Mouse (Mus musculus): ENCODE data around the gene Olfr497. TPM values are rescaled to one million over a fixed set of nuclear protein-coding genes. Genes with fewer than 3 reads are reported as not detected.

Olfr497 gene
- not detected in 2 replicates for polyA plus RNA-seq (2015; fragmentation: Nextera tagmentation; extraction: Ambion mirVana)

DNA sequence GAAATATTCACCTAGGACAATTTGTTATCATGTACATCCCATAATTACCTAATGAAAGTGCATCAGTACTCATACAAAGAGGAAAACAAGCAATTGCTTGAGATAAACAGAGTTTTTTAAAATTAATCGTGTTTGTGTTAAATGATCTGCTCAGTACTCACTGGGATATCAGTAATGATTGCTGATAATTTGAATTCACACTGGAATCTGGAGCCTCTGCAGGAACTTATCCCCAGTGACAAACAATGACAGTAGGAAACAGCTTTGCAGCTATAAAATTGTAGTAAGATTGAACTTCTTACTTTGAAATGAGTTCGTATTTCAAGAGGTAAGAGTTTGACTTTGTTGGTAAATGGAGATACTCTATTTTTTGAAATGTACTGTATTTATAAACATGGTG is at the start of gene Olfr497:
TSS of gene Olfr497 (plus strand) at position 301 of the 400 bp plus-strand sequence.
- H3K27ac ChIP-seq (replicated peaks): no peak within 1 kb of the TSS
- no peak within 1 kb of the TSS for H3K4me2 ChIP-seq (replicated peaks)
- no peaks in the 10 kb centered on the region for H3K27me3 ChIP-seq
- H3K36me3 ChIP-seq: no peaks in the 10 kb centered on the region
- H3K4me3 ChIP-seq: no peak within 1 kb of the TSS
- H3K4me1 ChIP-seq: no peaks in the 10 kb centered on the region
- WGBS: 84% methylated on average over 2 of the region's 2 CpGs
- no peak for ATAC-seq (replicated peaks)
- no peak within 1 kb of the TSS for H3K9ac ChIP-seq (replicated peaks)
- H3K9me3 ChIP-seq: no peaks in the 10 kb centered on the region

DNA sequence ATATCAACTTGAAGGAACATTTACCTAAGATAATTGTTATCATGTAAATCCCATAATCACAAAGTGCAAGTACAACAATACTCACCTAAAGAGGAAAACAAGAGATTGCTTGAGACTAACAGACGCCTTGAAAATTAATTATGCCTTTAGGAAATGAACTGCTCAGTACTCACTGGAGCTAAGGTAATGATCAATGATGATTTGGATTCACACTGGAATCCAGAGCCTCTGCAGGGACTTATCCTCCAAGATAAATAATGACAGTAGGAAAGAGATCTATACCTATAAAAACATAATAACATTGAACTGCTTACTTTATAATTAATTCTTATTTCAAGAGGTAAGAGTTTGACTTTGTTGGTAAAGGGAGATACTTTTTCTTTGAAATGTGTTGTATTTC is 27.4 kb upstream of the Olfr497 start, which contains the start of gene Olfr495:
TSS of gene Olfr495 (plus strand) at position 301 of the 400 bp plus-strand sequence.
- H3K9ac ChIP-seq (replicated peaks): no peak within 1 kb of the TSS
- H3K9me3 ChIP-seq: no peaks in the 10 kb centered on the region
- WGBS: 72% methylated on average over 1 of the region's 1 CpGs
- no peaks in the 10 kb centered on the region for H3K36me3 ChIP-seq
- H3K27ac ChIP-seq (replicated peaks): no peak within 1 kb of the TSS
- no peaks in the 10 kb centered on the region for H3K4me1 ChIP-seq
- no peak within 1 kb of the TSS for H3K4me2 ChIP-seq (replicated peaks)
- no peak for ATAC-seq (replicated peaks)
- no peak within 1 kb of the TSS for H3K4me3 ChIP-seq
- H3K27me3 ChIP-seq: no peaks in the 10 kb centered on the region

DNA sequence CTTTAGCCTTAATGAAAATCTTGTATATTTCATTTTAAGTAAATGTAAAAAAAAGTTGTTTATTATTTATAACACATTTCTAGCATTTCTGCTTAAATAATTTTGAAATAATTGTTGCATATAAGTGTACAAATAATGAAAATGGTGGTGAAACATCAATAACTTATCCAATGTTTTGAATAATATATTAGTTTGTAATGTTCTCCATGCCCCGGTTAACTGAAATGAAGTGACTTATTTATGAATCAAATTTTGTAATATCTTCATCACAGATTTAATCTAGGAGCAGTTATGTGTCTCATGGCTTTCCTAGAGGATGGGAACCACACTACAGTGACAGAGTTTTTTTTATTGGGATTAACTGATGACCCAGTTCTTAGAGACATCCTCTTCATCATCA is 44.8 kb downstream of the Olfr497 start, which contains the start of gene Olfr498:
TSS of gene Olfr498 (plus strand) at position 301 of the 400 bp plus-strand sequence.
- Histone ChIP-seq H3K4me3 (no peak within 1 kb of the TSS), H3K36me3 (no peaks in the 10 kb centered on the region), H3K9ac (replicated peaks) (no peak within 1 kb of the TSS), H3K27ac (replicated peaks) (no peak within 1 kb of the TSS), H3K27me3 (no peaks in the 10 kb centered on the region), H3K4me1 (no peaks in the 10 kb centered on the region), H3K9me3 (no peaks in the 10 kb centered on the region), H3K4me2 (replicated peaks) (no peak within 1 kb of the TSS)
- ATAC-seq (replicated peaks): no peak
- 84% methylated on average over 1 of the region's 1 CpGs for WGBS

Other genes starting within 250 kb of the Olfr497 start
- gene Olfr486, start 247.7 kb upstream of the Olfr497 start, polyA plus RNA-seq (2015; fragmentation: Nextera tagmentation; extraction: Ambion mirVana): not detected in 2 replicates
- not detected in 2 replicates for gene Olfr487, start 205.8 kb upstream of the Olfr497 start, polyA plus RNA-seq (2015; fragmentation: Nextera tagmentation; extraction: Ambion mirVana)
- gene Olfr488, start 162.1 kb upstream of the Olfr497 start, polyA plus RNA-seq (2015; fragmentation: Nextera tagmentation; extraction: Ambion mirVana): not detected in 2 replicates
- gene Olfr490, start 131.5 kb upstream of the Olfr497 start, polyA plus RNA-seq (2015; fragmentation: Nextera tagmentation; extraction: Ambion mirVana): not detected in 2 replicates
- not detected in 2 replicates for gene Olfr491, start 107.0 kb upstream of the Olfr497 start, polyA plus RNA-seq (2015; fragmentation: Nextera tagmentation; extraction: Ambion mirVana)
- gene Olfr492, start 96.7 kb upstream of the Olfr497 start, polyA plus RNA-seq (2015; fragmentation: Nextera tagmentation; extraction: Ambion mirVana): not detected in 2 replicates
- gene Olfr493, start 73.4 kb upstream of the Olfr497 start, polyA plus RNA-seq (2015; fragmentation: Nextera tagmentation; extraction: Ambion mirVana): not detected in 2 replicates
- not detected in 2 replicates for gene Olfr494, start 55.1 kb upstream of the Olfr497 start, polyA plus RNA-seq (2015; fragmentation: Nextera tagmentation; extraction: Ambion mirVana)
- not detected in 2 replicates for gene Olfr495, start 27.3 kb upstream of the Olfr497 start, polyA plus RNA-seq (2015; fragmentation: Nextera tagmentation; extraction: Ambion mirVana)
- gene Olfr498, start 44.9 kb downstream of the Olfr497 start, polyA plus RNA-seq (2015; fragmentation: Nextera tagmentation; extraction: Ambion mirVana): not detected in 2 replicates
- not detected in 2 replicates for gene Olfr502, start 104.6 kb downstream of the Olfr497 start, polyA plus RNA-seq (2015; fragmentation: Nextera tagmentation; extraction: Ambion mirVana)
- not detected in 2 replicates for gene Olfr503, start 124.1 kb downstream of the Olfr497 start, polyA plus RNA-seq (2015; fragmentation: Nextera tagmentation; extraction: Ambion mirVana)
- gene Olfr504, start 145.4 kb downstream of the Olfr497 start, polyA plus RNA-seq (2015; fragmentation: Nextera tagmentation; extraction: Ambion mirVana): not detected in 2 replicates
- gene Olfr506, start 190.4 kb downstream of the Olfr497 start, polyA plus RNA-seq (2015; fragmentation: Nextera tagmentation; extraction: Ambion mirVana): not detected in 2 replicates
- gene Olfr507, start 201.4 kb downstream of the Olfr497 start, polyA plus RNA-seq (2015; fragmentation: Nextera tagmentation; extraction: Ambion mirVana): not detected in 2 replicates
- gene Olfr508, start 209.6 kb downstream of the Olfr497 start, polyA plus RNA-seq (2015; fragmentation: Nextera tagmentation; extraction: Ambion mirVana): not detected in 2 replicates
- gene Olfr509, start 231.5 kb downstream of the Olfr497 start, polyA plus RNA-seq (2015; fragmentation: Nextera tagmentation; extraction: Ambion mirVana): not detected in 2 replicates
- not detected in 2 replicates for gene Olfr510, start 246.0 kb downstream of the Olfr497 start, polyA plus RNA-seq (2015; fragmentation: Nextera tagmentation; extraction: Ambion mirVana)

All from forebrain, embryonic 15.5 days (tissue).